Mouse (Mus musculus) ES-E14 (cell line): Measurements from ENCODE around the gene Parp14.

Experiments used
- CHD2 ChIP-seq: IDR thresholded peaks from 2 replicates; pipeline ENCODE4 v1.6.1; 2014; ENCODE audit warnings: mild to moderate bottlenecking, low read depth, low read length, inconsistent platforms
- MAFK ChIP-seq: IDR thresholded peaks from 2 replicates; pipeline ENCODE4 v1.6.1; 2014; ENCODE audit warnings: mild to moderate bottlenecking, low read depth, low read length, inconsistent platforms; ENCODE audit not compliant: insufficient read depth
- ZC3H11A ChIP-seq: IDR thresholded peaks from 2 replicates; pipeline ENCODE4 v1.6.1; 2012; ENCODE audit warnings: low read depth, mild to moderate bottlenecking, inconsistent platforms, low read length, borderline replicate concordance

GRCm38 (mm10) chr16:35784134-35784725 lies 87.1 kb downstream of the Parp14 start:
- TF ChIP-seq ZC3H11A (no peak), CHD2 (no peak), MAFK (no peak)
